8 mouse cellular contexts compared by ENCODE assay signal in the genomic region with DNA sequence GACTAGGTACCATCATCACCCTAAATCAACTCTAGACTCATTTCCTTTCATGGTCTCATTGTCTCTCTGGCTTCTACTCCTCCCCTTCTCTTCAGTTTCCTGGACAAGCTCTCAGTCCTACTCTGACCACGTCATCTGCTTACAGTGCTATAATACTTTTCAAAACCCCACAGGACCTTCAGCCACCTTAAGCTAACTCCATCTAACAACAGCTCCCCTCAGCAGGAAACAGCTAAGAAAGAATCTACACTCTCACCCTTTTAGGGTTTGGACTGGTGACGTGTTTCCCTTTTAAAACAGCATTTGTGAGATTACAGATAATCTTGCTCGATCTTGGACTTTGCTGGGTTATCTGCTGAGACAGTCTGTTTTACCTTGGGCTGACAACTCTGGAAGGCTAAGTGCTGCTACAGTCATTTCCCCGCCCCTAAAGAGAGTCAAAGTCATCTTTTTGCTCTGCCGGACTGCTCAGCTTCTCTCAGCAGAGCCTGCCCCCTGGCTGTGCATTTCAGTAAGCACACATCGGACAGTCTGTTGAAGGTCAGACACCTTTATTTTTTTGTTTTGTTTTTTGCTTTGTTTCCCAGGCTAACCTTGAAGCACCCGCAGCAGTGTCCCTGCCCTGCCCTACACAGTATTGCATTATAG. TPM values are rescaled to one million over a fixed set of nuclear protein-coding genes. Genes with fewer than 3 reads are reported as not detected.
A peak's percentile ranks its signal among the peaks of the same experiment; 100 is the strongest.
DNase-seq lines count a peak whose midpoint lies in the region; ATAC-seq and TF ChIP-seq lines count a peak whose summit lies in the region.

No protein-coding gene starts in this region.

- ATAC-seq in CD4-positive, CD25-positive, alpha-beta regulatory T cell, adult 4 months = peak; percentile 87
- ATAC-seq in lung, embryonic 16.5 days (ENCODE audit: low read depth) = peak; percentile 90

- H3K27me3 ChIP-seq in embryonic facial prominence, embryonic 10.5 days (replicated peaks; ENCODE audit: low read depth, poor library complexity, severe bottlenecking) = no peaks in the 10 kb centered on the region
- no peaks in the 10 kb centered on the region for H3K27me3 ChIP-seq in heart, embryonic 10.5 days (ENCODE audit: insufficient read depth, poor library complexity, severe bottlenecking)
- H3K27me3 ChIP-seq in lung, embryonic 16.5 days (ENCODE audit: control insufficient read depth, insufficient read depth, low read depth, low read length) = no peaks in the 10 kb centered on the region

- WGBS in embryonic facial prominence, embryonic 10.5 days = 35% methylated on average over 7 of the region's 7 CpGs
- WGBS in heart, embryonic 10.5 days = 11% methylated on average over 7 of the region's 7 CpGs
- 14% methylated on average over 7 of the region's 7 CpGs for WGBS in lung, embryonic 16.5 days
- 27% methylated on average over 7 of the region's 7 CpGs for WGBS in olfactory bulb, adult 2 months

- peaks cover 4% of the 10 kb centered on the region for H3K36me3 ChIP-seq in embryonic facial prominence, embryonic 10.5 days (replicated peaks)
- H3K36me3 ChIP-seq in heart, embryonic 10.5 days = 0 out of 2 replicates have a peak, but pooled peaks cover 3% of the 10 kb centered on the region
- peaks cover 1% of the 10 kb centered on the region; the same call in 1 of the 2 replicates for H3K36me3 ChIP-seq in lung, embryonic 16.5 days (ENCODE audit: control insufficient read depth, insufficient read depth, low read length)

- no peak for TF ChIP-seq POLR2A in olfactory bulb, adult 2 months (IDR thresholded peaks at IDR 0.05; ENCODE audit: insufficient read depth, low read depth, low read length)

- peak overlapping the region; percentile 38 for H3K4me2 ChIP-seq in lung, embryonic 16.5 days (ENCODE audit: low read depth, low read length)

- DNase-seq in T-cell, adult 2 months (ENCODE audit: low spot score) = peak; percentile 58
- DNase-seq in embryonic facial prominence, embryonic 10.5 days (ENCODE audit: low spot score) = peak; percentile 67
- DNase-seq in heart, embryonic 10.5 days (ENCODE audit: low spot score) = peak; percentile 84
- DNase-seq in kidney, adult 9 months = peak; percentile 86
- DNase-seq in urinary bladder, postnatal 4 days (ENCODE audit: low spot score in 2 of 2) = peak; percentile 60 to 75

- H3K4me3 ChIP-seq in embryonic facial prominence, embryonic 10.5 days = no peak overlapping the region
- H3K4me3 ChIP-seq in heart, embryonic 10.5 days = no peak overlapping the region
- no peak overlapping the region for H3K4me3 ChIP-seq in lung, embryonic 16.5 days (ENCODE audit: low read length)
- no peak overlapping the region for H3K4me3 ChIP-seq in olfactory bulb, adult 2 months (ENCODE audit: insufficient read depth, low read depth, low read length)

- no peak overlapping the region for H3K9ac ChIP-seq in lung, embryonic 16.5 days (ENCODE audit: low read length)

- peak; percentile 57 for TF ChIP-seq CTCF in olfactory bulb, adult 2 months (IDR thresholded peaks at IDR 0.05; ENCODE audit: insufficient read depth, low read depth, low read length)

- H3K4me1 ChIP-seq in embryonic facial prominence, embryonic 10.5 days = peaks cover 13% of the 10 kb centered on the region
- peaks cover 19% of the 10 kb centered on the region for H3K4me1 ChIP-seq in heart, embryonic 10.5 days
- H3K4me1 ChIP-seq in lung, embryonic 16.5 days (replicated peaks; ENCODE audit: control insufficient read depth, insufficient read depth, low read length) = peaks cover 5% of the 10 kb centered on the region; the same call in 1 of the 2 replicates
- H3K4me1 ChIP-seq in olfactory bulb, adult 2 months (ENCODE audit: control insufficient read depth, insufficient read depth, low read length) = no peaks in the 10 kb centered on the region

- peak overlapping the region; percentile 40; the same call in 1 of the 2 replicates for H3K27ac ChIP-seq in embryonic facial prominence, embryonic 10.5 days (replicated peaks)
- peak overlapping the region; percentile 66 for H3K27ac ChIP-seq in heart, embryonic 10.5 days
- H3K27ac ChIP-seq in lung, embryonic 16.5 days (ENCODE audit: low read length) = peak overlapping the region; percentile 69
- H3K27ac ChIP-seq in olfactory bulb, adult 2 months (ENCODE audit: insufficient read depth, low read depth, low read length) = no peak overlapping the region

- H3K9me3 ChIP-seq in embryonic facial prominence, embryonic 10.5 days = no peaks in the 10 kb centered on the region
- no peaks in the 10 kb centered on the region for H3K9me3 ChIP-seq in heart, embryonic 10.5 days
- H3K9me3 ChIP-seq in lung, embryonic 16.5 days (ENCODE audit: control insufficient read depth, low read length) = no peaks in the 10 kb centered on the region

RNA-seq across cellular contexts. Expression of a gene that starts 8.5 kb away (rescaled TPM):
- polyA plus RNA-seq in CD4-positive, CD25-positive, alpha-beta regulatory T cell, adult 4 months (2017; shearing (Covaris generic)) = 10 to 100 TPM in 1 of 2 experiments, 1 to 10 TPM in 1; 7.7 to 12.0 TPM
- polyA plus RNA-seq in embryonic facial prominence, embryonic 10.5 days (2016; fragmentation: Nextera tagmentation; extraction: Ambion mirVana) = 44.2 and 44.6 TPM in 2 replicates
- polyA plus RNA-seq in heart, embryonic 10.5 days (2016; fragmentation: Nextera tagmentation; extraction: Ambion mirVana) = 29.7 and 41.7 TPM in 2 replicates
- polyA plus RNA-seq in lung, embryonic 16.5 days (2015; fragmentation: Nextera tagmentation; extraction: Ambion mirVana) = 24.5 and 28.4 TPM in 2 replicates
- polyA plus RNA-seq in olfactory bulb, adult 2 months (2012; ENCODE audit: insufficient read depth, insufficient read length, low replicate concordance, missing spikeins) = not detected in 2 replicates

RNA-seq across cellular contexts. Expression of a gene that starts 19.9 kb away (rescaled TPM):
- 10 to 100 TPM; 22.5 to 34.2 TPM for polyA plus RNA-seq in CD4-positive, CD25-positive, alpha-beta regulatory T cell, adult 4 months (2017; shearing (Covaris generic))
- 19.4 and 20.4 TPM in 2 replicates for polyA plus RNA-seq in embryonic facial prominence, embryonic 10.5 days (2016; fragmentation: Nextera tagmentation; extraction: Ambion mirVana)
- polyA plus RNA-seq in heart, embryonic 10.5 days (2016; fragmentation: Nextera tagmentation; extraction: Ambion mirVana) = 20.3 and 21.6 TPM in 2 replicates
- polyA plus RNA-seq in lung, embryonic 16.5 days (2015; fragmentation: Nextera tagmentation; extraction: Ambion mirVana) = 20.6 and 22.7 TPM in 2 replicates
- not detected in 2 replicates for polyA plus RNA-seq in olfactory bulb, adult 2 months (2012; ENCODE audit: insufficient read depth, insufficient read length, low replicate concordance, missing spikeins)

RNA-seq across cellular contexts. Expression of a gene that starts 46.9 kb away (rescaled TPM):
- polyA plus RNA-seq in CD4-positive, CD25-positive, alpha-beta regulatory T cell, adult 4 months (2017; shearing (Covaris generic)) = 10 to 100 TPM; 23.8 to 28.5 TPM
- 23.3 and 25.3 TPM in 2 replicates for polyA plus RNA-seq in embryonic facial prominence, embryonic 10.5 days (2016; fragmentation: Nextera tagmentation; extraction: Ambion mirVana)
- 23.6 and 33.3 TPM in 2 replicates for polyA plus RNA-seq in heart, embryonic 10.5 days (2016; fragmentation: Nextera tagmentation; extraction: Ambion mirVana)
- polyA plus RNA-seq in lung, embryonic 16.5 days (2015; fragmentation: Nextera tagmentation; extraction: Ambion mirVana) = 29.0 and 29.7 TPM in 2 replicates
- not detected in 2 replicates for polyA plus RNA-seq in olfactory bulb, adult 2 months (2012; ENCODE audit: insufficient read depth, insufficient read length, low replicate concordance, missing spikeins)

Comparison
In these comparisons a context has a peak if more than half of its experiments do, and no peak if none do; other contexts are left out.
1. RNA of a gene that starts 19.9 kb away (polyA plus RNA-seq): 22.5 to 34.2 TPM in CD4-positive, CD25-positive, alpha-beta regulatory T cell, adult 4 months, 20.6 to 22.7 TPM in lung, embryonic 16.5 days, 20.3 to 21.6 TPM in heart, embryonic 10.5 days and 19.4 to 20.4 TPM in embryonic facial prominence, embryonic 10.5 days; not detected in olfactory bulb, adult 2 months; every median in the first group is over 10 times any median in the second.
2. RNA of a gene that starts 46.9 kb away (polyA plus RNA-seq): 29.0 to 29.7 TPM in lung, embryonic 16.5 days, 23.8 to 28.5 TPM in CD4-positive, CD25-positive, alpha-beta regulatory T cell, adult 4 months, 23.6 to 33.3 TPM in heart, embryonic 10.5 days and 23.3 to 25.3 TPM in embryonic facial prominence, embryonic 10.5 days; not detected in olfactory bulb, adult 2 months; every median in the first group is over 10 times any median in the second.
3. Peak in every context shown above with its lines, with median percentiles within 50 percentile points of each other: DNase-seq.